Mouse (Mus musculus) heart, adult 2 months (tissue): ENCODE measurements around the gene Taldo1. TPM values are rescaled to one million over a fixed set of nuclear protein-coding genes. Genes with fewer than 3 reads are reported as not detected.

Source experiments
- DNase-seq, 2 experiments: peaks; one replicate each; pipeline ENCODE4 v3.0.0; 2021
- H3K27ac ChIP-seq: fragments of 200-600 bp; 2 replicates; pipeline ENCODE4 v1.8.1; 2022
- H3K27me3 ChIP-seq: fragments of 200-500 bp; 2 replicates; pipeline ENCODE4 v1.6.1; 2012; ENCODE audit warnings: mild to moderate bottlenecking, low read length, inconsistent platforms, mixed read lengths; ENCODE audit not compliant: control insufficient read depth, insufficient read depth
- H3K36me3 ChIP-seq: fragments of 200-500 bp; 2 replicates; pipeline ENCODE4 v1.6.1; 2012; ENCODE audit warnings: low read length, inconsistent platforms; ENCODE audit not compliant: control insufficient read depth, insufficient read depth
- H3K4me1 ChIP-seq: fragments of 200-500 bp; 2 replicates; pipeline ENCODE4 v1.6.1; 2011; ENCODE audit warnings: low read length; ENCODE audit not compliant: control insufficient read depth, insufficient read depth
- H3K4me3 ChIP-seq: fragments of 200-600 bp; 2 replicates; pipeline ENCODE4 v1.8.1; 2022
- H3K79me2 ChIP-seq: fragments of 200-500 bp; replicated peaks from 2 replicates; pipeline ENCODE4 v1.6.1; 2012; ENCODE audit warnings: mild to moderate bottlenecking, inconsistent platforms, low read length, moderate library complexity, mixed read lengths; ENCODE audit not compliant: control insufficient read depth, insufficient read depth
- H3K9ac ChIP-seq: fragments of 200-500 bp; 2 replicates; pipeline ENCODE4 v1.6.1; 2012; ENCODE audit warnings: low read depth, mild to moderate bottlenecking, control low read depth, inconsistent platforms, low read length, mixed read lengths
- CTCF ChIP-seq: fragments of 200-600 bp; IDR thresholded peaks from 2 replicates; pipeline ENCODE4 v1.8.1; 2022; ENCODE audit warnings: antibody characterized with exemption, mild to moderate bottlenecking, moderate library complexity
- EP300 ChIP-seq: fragments of 200-500 bp; IDR thresholded peaks from 2 replicates; pipeline ENCODE4 v1.6.1; 2011; ENCODE audit warnings: low read depth, low read length, control low read depth; ENCODE audit not compliant: insufficient read depth
- POLR2A ChIP-seq: fragments of 200-500 bp; IDR thresholded peaks from 2 replicates; pipeline ENCODE4 v1.6.1; 2011; ENCODE audit warnings: mild to moderate bottlenecking, low read depth, low read length, control low read depth; ENCODE audit not compliant: insufficient read depth
- WGBS: fragments of 180-500 bp; shearing (Covaris S2); methylation state at CpG from one replicate; pipeline ENCODE4 v1.1.7; 2018; 5-methylcytosine and 5-hydroxymethylcytosine counted together
- intact Hi-C: fragments of 180-260 bp; cut with DNase I; formaldehyde crosslinking; loops from one replicate; pipeline ENCODE4 v1.15.1; 2025
- polyA plus RNA-seq: library from polyadenylated mRNA; depleted of rRNA; stranded (reverse); fragments of >200 nt; gene quantifications from 2 replicates; pipeline ENCODE4 v1.2.3, GENCODE M21; 2012
- total RNA-seq, 2 experiments: library from RNA; stranded (reverse); gene quantifications; 2 replicates each; pipeline ENCODE4 v1.2.3; 2021

Taldo1 gene
- total and polyA plus RNA-seq, 3 experiments: 110 to 132 (median 116) TPM

- 57% methylated on average over 12 of the region's 12 CpGs for WGBS
- Histone ChIP-seq H3K27me3 (peaks cover 2% of the 10 kb centered on the region), H3K27ac (no peak overlapping the region), H3K4me1 (no peaks in the 10 kb centered on the region), H3K36me3 (no peaks in the 10 kb centered on the region), H3K9ac (no peak overlapping the region), H3K79me2 (no peaks in the 10 kb centered on the region), H3K4me3 (no peak overlapping the region)
- intact Hi-C loops: no loop called here
- DNase-seq: no peak
- TF ChIP-seq CTCF (peak; percentile 31), EP300 (no peak)
Measured at GRCm38 (mm10) chr7:141355626-141356326, 36.2 kb upstream of the Taldo1 start.

- Histone ChIP-seq H3K27ac (no peak overlapping the region), H3K4me3 (no peak overlapping the region), H3K27me3 (peaks cover 2% of the 10 kb centered on the region), H3K4me1 (no peaks in the 10 kb centered on the region), H3K9ac (no peak overlapping the region), H3K36me3 (no peaks in the 10 kb centered on the region), H3K79me2 (no peaks in the 10 kb centered on the region)
- 72% methylated on average over 14 of the region's 14 CpGs for WGBS
- intact Hi-C loops: no loop called here
- TF ChIP-seq POLR2A (no peak), CTCF (no peak), EP300 (no peak)
- no peak for DNase-seq
Measured at GRCm38 (mm10) chr7:141356971-141357370, 35.0 kb upstream of the Taldo1 start.

DNA sequence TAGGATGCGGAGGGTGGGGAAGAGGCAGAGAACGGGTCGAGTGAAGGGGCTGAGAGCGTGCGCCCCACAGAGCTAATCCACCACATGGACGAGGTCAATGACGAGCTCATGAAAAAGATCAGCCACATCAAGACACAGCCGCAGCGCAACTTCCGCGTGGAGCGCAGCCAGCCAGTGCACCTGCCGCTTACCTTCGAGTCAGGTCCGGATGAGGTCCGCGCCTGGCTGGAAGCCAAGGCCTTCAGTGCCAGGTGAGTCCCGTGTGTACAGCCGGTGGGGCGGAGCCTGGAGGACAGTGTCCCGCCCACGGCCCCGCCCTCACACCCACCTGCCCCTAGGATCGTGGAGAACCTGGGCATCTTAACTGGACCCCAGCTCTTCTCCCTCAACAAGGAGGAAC is 30.5 kb upstream of the Taldo1 start:
- H3K36me3 ChIP-seq: no peaks in the 10 kb centered on the region
- no peak overlapping the region for H3K4me3 ChIP-seq
- no peaks in the 10 kb centered on the region for H3K79me2 ChIP-seq
- intact Hi-C loops: loop anchor here (5.0 kb wide), 1 partner anchor 134 kb away; the partner anchor contains the start of gene Phrf1
- peaks cover 2% of the 10 kb centered on the region for H3K27me3 ChIP-seq
- DNase-seq: no peak
- no peak overlapping the region for H3K9ac ChIP-seq
- WGBS: 19% methylated on average over 24 of the region's 24 CpGs
- no peak overlapping the region for H3K27ac ChIP-seq
- no peak for TF ChIP-seq POLR2A
- no peak for TF ChIP-seq CTCF
- TF ChIP-seq EP300: no peak
- no peaks in the 10 kb centered on the region for H3K4me1 ChIP-seq

- Histone ChIP-seq H3K4me1 (no peaks in the 10 kb centered on the region), H3K79me2 (no peaks in the 10 kb centered on the region), H3K4me3 (no peak overlapping the region), H3K9ac (no peak overlapping the region), H3K27ac (no peak overlapping the region), H3K27me3 (no peaks in the 10 kb centered on the region), H3K36me3 (no peaks in the 10 kb centered on the region)
- 50% methylated on average over 4 of the region's 4 CpGs for WGBS
- DNase-seq: peak; percentile 44 to 52
- TF ChIP-seq POLR2A (no peak), CTCF (peak; percentile 85)
- intact Hi-C loops: loop anchor here (1.0 to 5.0 kb wide), 2 partner anchors 98 to 136 kb away; partner anchors contain the start of gene Phrf1
Measured at GRCm38 (mm10) chr7:141363106-141363751, 28.8 kb upstream of the Taldo1 start.

GRCm38 (mm10) chr7:141363752-141364125 is 28.3 kb upstream of the Taldo1 start:
- intact Hi-C loops: loop anchor here (1.0 to 5.0 kb wide), 2 partner anchors 98 to 136 kb away; partner anchors contain the start of gene Phrf1
- no peaks in the 10 kb centered on the region for H3K27me3 ChIP-seq
- no peak for DNase-seq
- 47% methylated on average over 2 of the region's 2 CpGs for whole genome bisulfite sequencing
- no peaks in the 10 kb centered on the region for H3K79me2 ChIP-seq
- no peak overlapping the region for H3K9ac ChIP-seq
- H3K4me1 ChIP-seq: no peaks in the 10 kb centered on the region
- H3K27ac ChIP-seq: no peak overlapping the region
- H3K4me3 ChIP-seq: no peak overlapping the region
- no peaks in the 10 kb centered on the region for H3K36me3 ChIP-seq
- TF ChIP-seq CTCF (no peak; the same call in 1 of the 2 replicates), EP300 (no peak), POLR2A (no peak)
